Mouse (Mus musculus): ENCODE data around the gene Il7r. TPM values are rescaled to one million over a fixed set of nuclear protein-coding genes. Genes with fewer than 3 reads are reported as not detected.

The Il7r gene
- polyA plus RNA-seq, 1 experiment, result 0.24 TPM

DNA sequence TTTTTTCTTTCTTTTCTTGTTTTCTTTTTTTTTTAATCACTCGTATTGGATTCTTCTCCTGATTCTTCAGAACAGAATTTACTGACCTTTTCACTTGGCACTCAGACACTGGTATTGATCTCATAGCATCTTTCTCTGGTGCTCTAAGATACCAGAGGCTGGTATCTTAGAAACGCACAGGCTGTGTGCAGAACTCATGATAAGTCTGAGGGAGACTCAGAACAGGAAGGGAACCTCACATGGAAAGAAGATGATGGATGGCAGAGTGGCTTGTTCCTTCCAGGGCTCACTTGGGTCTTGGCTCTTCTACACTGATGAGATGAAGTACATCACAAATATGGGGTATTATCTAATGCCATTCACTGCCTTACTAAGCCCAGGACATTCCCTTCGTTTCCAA is 57.4 kb downstream of the Il7r start:
- DNase-seq (ENCODE audit: extremely low spot score in 1 of 2, low spot score in 1 of 2), result no peak

DNA sequence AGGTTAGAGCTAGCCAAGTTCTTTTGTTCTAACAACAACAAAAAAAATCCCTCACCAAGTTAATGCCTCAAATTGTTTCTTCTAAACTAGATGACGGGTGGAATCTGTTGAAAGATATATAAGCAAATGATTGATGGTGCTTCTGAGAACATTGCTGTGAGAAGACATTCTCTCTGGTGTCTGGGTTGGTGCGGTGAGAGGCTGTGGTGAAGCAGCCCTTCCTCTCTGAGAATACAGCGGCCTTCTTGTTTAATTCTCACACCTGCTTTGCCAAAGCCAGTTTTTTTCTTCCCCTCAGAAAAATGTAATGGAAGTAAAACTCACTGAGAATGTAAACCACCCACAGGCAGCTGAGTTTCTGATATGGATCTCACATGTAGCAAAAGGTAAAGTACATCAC is 57.8 kb downstream of the Il7r start:
- DNase-seq (ENCODE audit: extremely low spot score in 1 of 2, low spot score in 1 of 2), result no peak

DNA sequence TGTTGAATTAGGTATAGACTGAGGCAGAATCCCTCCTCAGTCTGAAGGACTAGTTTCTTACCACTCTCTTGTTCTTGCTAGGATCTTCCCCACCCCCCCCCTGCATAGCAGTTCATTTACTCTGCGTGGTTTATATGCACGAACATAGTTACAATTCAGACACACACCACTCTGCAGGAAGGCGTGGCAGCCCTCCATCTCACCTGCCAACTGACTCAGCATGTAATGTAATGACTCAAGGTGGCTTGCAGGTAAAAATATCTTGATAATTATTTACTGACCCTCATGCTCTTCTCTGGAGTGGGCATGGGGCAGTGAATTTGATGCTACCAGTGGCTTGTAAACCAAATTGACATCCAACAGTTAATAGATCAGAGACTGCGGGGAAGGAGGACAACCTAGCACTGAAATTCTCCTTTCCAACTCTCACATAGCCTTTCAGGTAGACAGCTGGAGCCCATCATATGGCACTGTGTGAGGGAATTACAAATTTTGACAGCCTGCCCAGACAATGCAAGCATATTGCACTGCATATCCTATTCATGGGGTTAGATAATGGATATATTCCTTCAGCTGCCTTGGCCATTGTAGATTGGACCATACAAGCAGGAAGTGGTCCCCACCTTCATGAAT is 58.8 kb downstream of the Il7r start:
- no peak for DNase-seq (ENCODE audit: extremely low spot score in 1 of 2, low spot score in 1 of 2)

DNA sequence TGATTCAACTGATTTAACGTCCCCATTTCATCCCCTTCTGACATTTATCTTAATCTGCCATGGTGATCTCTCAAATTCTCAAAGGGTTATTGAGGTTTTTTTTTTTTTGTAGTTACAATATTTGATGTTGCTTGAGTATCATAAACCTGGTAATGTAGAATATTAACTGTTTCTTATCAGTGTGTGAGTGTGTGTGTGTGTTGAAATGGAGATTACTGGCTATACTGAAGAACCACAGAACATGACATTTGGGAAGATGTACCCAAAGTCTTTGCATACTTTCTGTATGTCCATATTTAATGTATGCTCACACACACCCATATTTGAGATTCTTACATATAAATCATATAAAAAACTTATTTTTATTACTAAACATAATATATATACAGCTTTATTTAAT is 65.9 kb downstream of the Il7r start:
- no peak for DNase-seq (ENCODE audit: extremely low spot score in 1 of 2, low spot score in 1 of 2)

DNA sequence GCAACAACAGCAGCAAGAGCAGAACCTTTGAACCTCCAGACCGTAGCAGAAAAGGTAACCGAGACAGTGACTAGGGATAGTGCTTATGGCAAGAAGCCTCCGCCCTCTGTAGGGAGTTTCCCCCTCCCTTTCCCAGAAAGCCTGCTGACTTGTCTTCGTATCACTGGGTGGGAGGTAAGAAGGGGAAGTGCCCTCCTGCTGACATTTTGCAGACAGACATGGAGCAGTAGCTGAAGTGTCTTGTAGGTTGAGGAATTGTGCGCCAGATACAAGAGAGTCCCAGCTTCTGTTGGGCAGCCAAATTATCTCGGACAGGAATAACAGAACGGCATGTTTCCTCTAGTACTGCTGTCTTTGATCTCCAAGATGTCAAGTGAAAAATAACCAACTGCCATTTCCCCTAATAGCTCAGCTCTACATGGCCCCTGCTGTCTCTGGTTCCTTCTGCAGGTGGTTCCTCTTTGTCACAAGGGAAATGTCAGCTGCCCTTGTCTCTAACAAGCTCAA is 66.4 kb downstream of the Il7r start:
- no peak for DNase-seq (ENCODE audit: extremely low spot score in 1 of 2, low spot score in 1 of 2)

Other genes with a start within 250 kb of the Il7r start
- 0.06 TPM in 1 of 2 replicates, not detected in the other for gene Ugt3a2, start 194.6 kb downstream of the Il7r start, polyA plus RNA-seq (2012; rRNA removed)
- gene Capsl, start 94.1 kb downstream of the Il7r start, polyA plus RNA-seq (2012; rRNA removed), result 3.0 and 3.3 TPM in 2 replicates
- gene Spef2, start 218.7 kb upstream of the Il7r start, polyA plus RNA-seq (2012; rRNA removed), result 0.42 and 0.44 TPM in 2 replicates

All from frontal cortex, adult 2 months (tissue).